Mouse (Mus musculus): ENCODE measurements around the gene Gm4869. TPM values are rescaled to one million over a fixed set of nuclear protein-coding genes. Genes with fewer than 3 reads are reported as not detected.
"Not testable (repeated sequence)": the region's sequence is repeated elsewhere in the genome, so short reads cannot be mapped to it uniquely, and the experiment has no call there.

Gm4869 gene
- total RNA-seq, 2 experiments from 2014 or later: not detected

GRCm38 (mm10) chr5:140454488-140454887 lies 9.0 kb downstream of the Gm4869 start:
- intact Hi-C loops (cut with DNase I): no loop called here
- no peak for DNase-seq (ENCODE audit: extremely low spot score in 1 of 2, low spot score in 2 of 2)

GRCm38 (mm10) chr5:140455466-140455865 lies 10.0 kb downstream of the Gm4869 start:
- no peak for DNase-seq (ENCODE audit: extremely low spot score in 1 of 2, low spot score in 2 of 2)
- intact Hi-C loops (cut with DNase I): no loop called here

- DNase-seq (ENCODE audit: extremely low spot score in 1 of 2, low spot score in 2 of 2): no peak
- intact Hi-C loops (cut with DNase I): no loop called here
Measured at GRCm38 (mm10) chr5:140461476-140461875, 16.0 kb downstream of the Gm4869 start.

GRCm38 (mm10) chr5:140463151-140463550 lies 17.7 kb downstream of the Gm4869 start:
- DNase-seq (ENCODE audit: extremely low spot score in 1 of 2, low spot score in 2 of 2); intact Hi-C loops (cut with DNase I): not testable (repeated sequence)

GRCm38 (mm10) chr5:140464943-140465342 lies 19.5 kb downstream of the Gm4869 start:
- no peak for DNase-seq (ENCODE audit: extremely low spot score in 1 of 2, low spot score in 2 of 2)
- intact Hi-C loops (cut with DNase I): no loop called here

GRCm38 (mm10) chr5:140472336-140472735 lies 26.9 kb downstream of the Gm4869 start:
- DNase-seq (ENCODE audit: extremely low spot score in 1 of 2, low spot score in 2 of 2): no peak
- intact Hi-C loops (cut with DNase I): loop anchor here (10.0 kb wide), 1 partner anchor 62 kb away; no protein-coding TSS in a partner anchor

- DNase-seq (ENCODE audit: extremely low spot score in 1 of 2, low spot score in 2 of 2): no peak
- intact Hi-C loops (cut with DNase I): no loop called here
Measured at GRCm38 (mm10) chr5:140481458-140481857, 36.0 kb downstream of the Gm4869 start.

- DNase-seq (ENCODE audit: extremely low spot score in 1 of 2, low spot score in 2 of 2): no peak
- intact Hi-C loops (cut with DNase I): no loop called here
Measured at GRCm38 (mm10) chr5:140491142-140491541, 45.7 kb downstream of the Gm4869 start.

GRCm38 (mm10) chr5:140492684-140493233 lies 47.3 kb downstream of the Gm4869 start:
- intact Hi-C loops (cut with DNase I): no loop called here
- no peak for DNase-seq (ENCODE audit: extremely low spot score in 1 of 2, low spot score in 2 of 2)

- intact Hi-C loops (cut with DNase I): no loop called here
- DNase-seq (ENCODE audit: extremely low spot score in 1 of 2, low spot score in 2 of 2): no peak
Measured at GRCm38 (mm10) chr5:140498176-140498575, 52.7 kb downstream of the Gm4869 start.

- intact Hi-C loops (cut with DNase I): no loop called here
- DNase-seq (ENCODE audit: extremely low spot score in 1 of 2, low spot score in 2 of 2): no peak
Measured at GRCm38 (mm10) chr5:140500736-140501135, 55.3 kb downstream of the Gm4869 start.

GRCm38 (mm10) chr5:140501982-140502836 lies 56.8 kb downstream of the Gm4869 start:
- no peak for DNase-seq (ENCODE audit: extremely low spot score in 1 of 2, low spot score in 2 of 2)
- intact Hi-C loops (cut with DNase I): no loop called here

- peak in 1 of 2 experiments; percentile 73 for DNase-seq (ENCODE audit: extremely low spot score in 1 of 2, low spot score in 2 of 2)
- intact Hi-C loops (cut with DNase I): not testable (repeated sequence)
Measured at GRCm38 (mm10) chr5:140502925-140503324, 57.5 kb downstream of the Gm4869 start.

- DNase-seq (ENCODE audit: extremely low spot score in 1 of 2, low spot score in 2 of 2): peak; percentile 99
- intact Hi-C loops (cut with DNase I): no loop called here
Measured at GRCm38 (mm10) chr5:140505208-140505780, 59.8 kb downstream of the Gm4869 start, which contains the start of gene Chst12. Chst12 (plus strand) TSS chr5:140505550.

- DNase-seq (ENCODE audit: extremely low spot score in 1 of 2, low spot score in 2 of 2): no peak
- intact Hi-C loops (cut with DNase I): no loop called here
Measured at GRCm38 (mm10) chr5:140506096-140506794, 60.8 kb downstream of the Gm4869 start.

- no peak for DNase-seq (ENCODE audit: extremely low spot score in 1 of 2, low spot score in 2 of 2)
- intact Hi-C loops (cut with DNase I): no loop called here
Measured at GRCm38 (mm10) chr5:140507466-140508208, 62.2 kb downstream of the Gm4869 start.

- intact Hi-C loops (cut with DNase I): no loop called here
- DNase-seq (ENCODE audit: extremely low spot score in 1 of 2, low spot score in 2 of 2): peak in 1 of 2 experiments; percentile 53
Measured at GRCm38 (mm10) chr5:140508686-140509085, 63.2 kb downstream of the Gm4869 start.

- intact Hi-C loops (cut with DNase I): no loop called here
- no peak for DNase-seq (ENCODE audit: extremely low spot score in 1 of 2, low spot score in 2 of 2)
Measured at GRCm38 (mm10) chr5:140509204-140509603, 63.8 kb downstream of the Gm4869 start.

Measured in left cerebral cortex, postnatal 10 days (tissue).